Mouse (Mus musculus): ENCODE data around the gene Gas8. TPM values are rescaled to one million over a fixed set of nuclear protein-coding genes. Genes with fewer than 3 reads are reported as not detected.

The Gas8 gene
- total RNA-seq, 1 experiment: 25.3 TPM

- Histone ChIP-seq H3K27ac (ENCODE audit: insufficient read depth, low read depth, low read length, poor library complexity, severe bottlenecking) (no peak overlapping the region), H3K9ac (ENCODE audit: insufficient read depth, low read depth, low read length, poor library complexity, severe bottlenecking) (peak overlapping the region; percentile 99), H3K4me3 (ENCODE audit: insufficient read depth in 1 of 2, low read depth in 1 of 2, low read length in 2 of 2, poor library complexity in 1 of 2, severe bottlenecking in 1 of 2) (peak overlapping the region; percentile 82 to 96), H3K9me3 (ENCODE audit: control insufficient read depth, insufficient read depth, low read depth, low read length) (no peaks in the 10 kb centered on the region), H3K36me3 (ENCODE audit: control insufficient read depth, insufficient read depth, low read length, poor library complexity, severe bottlenecking) (peaks cover 10% of the 10 kb centered on the region), H3K4me1 (ENCODE audit: control insufficient read depth in 2 of 2, insufficient read depth in 2 of 2, low read length in 2 of 2, poor library complexity in 1 of 2) (peaks cover 5 to 7% of the 10 kb centered on the region in 2 experiments; a peak in 3 of 4 replicates)
- in situ Hi-C loops (cut with MboI; ENCODE audit: low sequenced_read_pairs in 2 of 2, unreplicated experiment in 2 of 2): no loop called here
- no peak for DNase-seq (ENCODE audit: low read depth, low spot score)
- TF ChIP-seq HCFC1 (IDR thresholded peaks at IDR 0.05; ENCODE audit: borderline replicate concordance, insufficient read depth, low read length) (no peak), ZNF384 (IDR thresholded peaks at IDR 0.05; ENCODE audit: low read depth, low read length) (no peak), ZC3H11A (IDR thresholded peaks at IDR 0.05; ENCODE audit: borderline replicate concordance, low read depth, low read length) (no peak), CHD2 (IDR thresholded peaks at IDR 0.05; ENCODE audit: low read depth, low read length) (no peak), MAFK (IDR thresholded peaks at IDR 0.05; ENCODE audit: insufficient read depth, low read depth, low read length) (no peak)
Measured at GRCm38 (mm10) chr8:123478456-123479218, 40.0 kb upstream of the Gas8 start.

- Histone ChIP-seq H3K4me3 (ENCODE audit: insufficient read depth in 1 of 2, low read depth in 1 of 2, low read length in 2 of 2, poor library complexity in 1 of 2, severe bottlenecking in 1 of 2) (no peak overlapping the region), H3K4me1 (ENCODE audit: control insufficient read depth in 2 of 2, insufficient read depth in 2 of 2, low read length in 2 of 2, poor library complexity in 1 of 2) (peaks cover 4 to 5% of the 10 kb centered on the region in 2 experiments; a peak in 3 of 4 replicates), H3K36me3 (ENCODE audit: control insufficient read depth, insufficient read depth, low read length, poor library complexity, severe bottlenecking) (peaks cover 28% of the 10 kb centered on the region), H3K9ac (ENCODE audit: insufficient read depth, low read depth, low read length, poor library complexity, severe bottlenecking) (no peak overlapping the region), H3K27ac (ENCODE audit: insufficient read depth, low read depth, low read length, poor library complexity, severe bottlenecking) (no peak overlapping the region), H3K9me3 (ENCODE audit: control insufficient read depth, insufficient read depth, low read depth, low read length) (no peaks in the 10 kb centered on the region)
- in situ Hi-C loops (cut with MboI; ENCODE audit: low sequenced_read_pairs in 2 of 2, unreplicated experiment in 2 of 2): no loop called here
- TF ChIP-seq MAFK (IDR thresholded peaks at IDR 0.05; ENCODE audit: insufficient read depth, low read depth, low read length): no peak
- TF ChIP-seq ZNF384 (IDR thresholded peaks at IDR 0.05; ENCODE audit: low read depth, low read length): no peak
- TF ChIP-seq CHD2 (IDR thresholded peaks at IDR 0.05; ENCODE audit: low read depth, low read length): no peak
- TF ChIP-seq ZC3H11A (IDR thresholded peaks at IDR 0.05; ENCODE audit: borderline replicate concordance, low read depth, low read length): no peak
- TF ChIP-seq HCFC1 (IDR thresholded peaks at IDR 0.05; ENCODE audit: borderline replicate concordance, insufficient read depth, low read length): no peak
- no peak for DNase-seq (ENCODE audit: low read depth, low spot score)
Measured at GRCm38 (mm10) chr8:123482627-123483026, 36.0 kb upstream of the Gas8 start.

GRCm38 (mm10) chr8:123491280-123492075, 27.2 kb upstream of the Gas8 start:
- H3K9ac ChIP-seq (ENCODE audit: insufficient read depth, low read depth, low read length, poor library complexity, severe bottlenecking): no peak overlapping the region
- TF ChIP-seq CHD2 (IDR thresholded peaks at IDR 0.05; ENCODE audit: low read depth, low read length) (no peak), MAFK (IDR thresholded peaks at IDR 0.05; ENCODE audit: insufficient read depth, low read depth, low read length) (no peak), HCFC1 (IDR thresholded peaks at IDR 0.05; ENCODE audit: borderline replicate concordance, insufficient read depth, low read length) (no peak), ZC3H11A (IDR thresholded peaks at IDR 0.05; ENCODE audit: borderline replicate concordance, low read depth, low read length) (no peak), ZNF384 (IDR thresholded peaks at IDR 0.05; ENCODE audit: low read depth, low read length) (no peak)
- H3K4me3 ChIP-seq (ENCODE audit: insufficient read depth in 1 of 2, low read depth in 1 of 2, low read length in 2 of 2, poor library complexity in 1 of 2, severe bottlenecking in 1 of 2): no peak overlapping the region
- in situ Hi-C loops (cut with MboI; ENCODE audit: low sequenced_read_pairs in 2 of 2, unreplicated experiment in 2 of 2): no loop called here
- H3K27ac ChIP-seq (ENCODE audit: insufficient read depth, low read depth, low read length, poor library complexity, severe bottlenecking): no peak overlapping the region
- no peaks in the 10 kb centered on the region for H3K9me3 ChIP-seq (ENCODE audit: control insufficient read depth, insufficient read depth, low read depth, low read length)
- H3K36me3 ChIP-seq (ENCODE audit: control insufficient read depth, insufficient read depth, low read length, poor library complexity, severe bottlenecking): peaks cover 63% of the 10 kb centered on the region
- no peak for DNase-seq (ENCODE audit: low read depth, low spot score)
- H3K4me1 ChIP-seq (ENCODE audit: control insufficient read depth in 2 of 2, insufficient read depth in 2 of 2, low read length in 2 of 2, poor library complexity in 1 of 2): no peaks in the 10 kb centered on the region

GRCm38 (mm10) chr8:123492898-123493297, 25.7 kb upstream of the Gas8 start:
- DNase-seq (ENCODE audit: low read depth, low spot score): no peak
- peaks cover 54% of the 10 kb centered on the region for H3K36me3 ChIP-seq (ENCODE audit: control insufficient read depth, insufficient read depth, low read length, poor library complexity, severe bottlenecking)
- H3K9ac ChIP-seq (ENCODE audit: insufficient read depth, low read depth, low read length, poor library complexity, severe bottlenecking): no peak overlapping the region
- H3K27ac ChIP-seq (ENCODE audit: insufficient read depth, low read depth, low read length, poor library complexity, severe bottlenecking): no peak overlapping the region
- in situ Hi-C loops (cut with MboI; ENCODE audit: low sequenced_read_pairs in 2 of 2, unreplicated experiment in 2 of 2): no loop called here
- H3K4me1 ChIP-seq (ENCODE audit: control insufficient read depth in 2 of 2, insufficient read depth in 2 of 2, low read length in 2 of 2, poor library complexity in 1 of 2): peaks cover 0 to 2% of the 10 kb centered on the region in 2 experiments; a peak in 2 of 4 replicates
- H3K4me3 ChIP-seq (ENCODE audit: insufficient read depth in 1 of 2, low read depth in 1 of 2, low read length in 2 of 2, poor library complexity in 1 of 2, severe bottlenecking in 1 of 2): no peak overlapping the region
- no peak for TF ChIP-seq ZC3H11A (IDR thresholded peaks at IDR 0.05; ENCODE audit: borderline replicate concordance, low read depth, low read length)
- no peak for TF ChIP-seq ZNF384 (IDR thresholded peaks at IDR 0.05; ENCODE audit: low read depth, low read length)
- no peak for TF ChIP-seq MAFK (IDR thresholded peaks at IDR 0.05; ENCODE audit: insufficient read depth, low read depth, low read length)
- no peak for TF ChIP-seq HCFC1 (IDR thresholded peaks at IDR 0.05; ENCODE audit: borderline replicate concordance, insufficient read depth, low read length)
- no peak for TF ChIP-seq CHD2 (IDR thresholded peaks at IDR 0.05; ENCODE audit: low read depth, low read length)
- H3K9me3 ChIP-seq (ENCODE audit: control insufficient read depth, insufficient read depth, low read depth, low read length): no peaks in the 10 kb centered on the region

All from ES-E14 (cell line).